Mouse (Mus musculus): ENCODE data around the gene Alox15.

Alox15 gene

GRCm38 (mm10) chr11:70309341-70309740 lies 42.5 kb downstream of the Alox15 start:
- peak; percentile 33 for DNase-seq (ENCODE audit: extremely low spot score)

GRCm38 (mm10) chr11:70308296-70308695 lies 43.5 kb downstream of the Alox15 start:
- no peak for DNase-seq (ENCODE audit: extremely low spot score)

GRCm38 (mm10) chr11:70306159-70306558 lies 45.7 kb downstream of the Alox15 start:
- no peak for DNase-seq (ENCODE audit: extremely low spot score)

- no peak for DNase-seq (ENCODE audit: extremely low spot score)
Observed at GRCm38 (mm10) chr11:70302293-70302692, 49.5 kb downstream of the Alox15 start.

GRCm38 (mm10) chr11:70297836-70298454 lies 53.9 kb downstream of the Alox15 start:
- no peak for DNase-seq (ENCODE audit: extremely low spot score)

- no peak for DNase-seq (ENCODE audit: extremely low spot score)
Observed at GRCm38 (mm10) chr11:70297405-70297804, 54.4 kb downstream of the Alox15 start.
